Mouse (Mus musculus): ENCODE results near the gene Hist2h3b. TPM values are rescaled to one million over a fixed set of nuclear protein-coding genes. Genes with fewer than 3 reads are reported as not detected.
"Not testable (repeated sequence)": the region's sequence is repeated elsewhere in the genome, so short reads cannot be mapped to it uniquely, and the experiment has no call there.

Gene Hist2h3b
- polyA plus RNA-seq, 1 experiment from 2014 or later = 57.2 TPM

GRCm38 (mm10) chr3:96230910-96231757 lies 37.3 kb upstream of the Hist2h3b start:
- no peaks in the 10 kb centered on the region for H3K27me3 ChIP-seq (ENCODE audit: low read depth, poor library complexity, severe bottlenecking)
- H3K27ac ChIP-seq (replicated peaks) = no peak overlapping the region
- no peaks in the 10 kb centered on the region for H3K36me3 ChIP-seq
- DNase-seq (ENCODE audit: low spot score) = no peak
- H3K4me1 ChIP-seq = peaks cover 12% of the 10 kb centered on the region
- 84% methylated on average over 4 of the region's 4 CpGs for WGBS
- H3K9me3 ChIP-seq (replicated peaks) = no peaks in the 10 kb centered on the region
- no peak overlapping the region for H3K4me3 ChIP-seq

- Histone ChIP-seq H3K4me1 (peaks cover 7% of the 10 kb centered on the region), H3K27me3 (ENCODE audit: low read depth, poor library complexity, severe bottlenecking) (no peaks in the 10 kb centered on the region), H3K4me3 (no peak overlapping the region), H3K9me3 (replicated peaks) (no peaks in the 10 kb centered on the region), H3K36me3 (no peaks in the 10 kb centered on the region), H3K27ac (replicated peaks) (no peak overlapping the region)
- no peak for DNase-seq (ENCODE audit: low spot score)
- WGBS = 71% methylated on average over 2 of the region's 2 CpGs
Observed at GRCm38 (mm10) chr3:96231758-96232120, 36.7 kb upstream of the Hist2h3b start.

GRCm38 (mm10) chr3:96234914-96235313 lies 33.5 kb upstream of the Hist2h3b start:
- no peaks in the 10 kb centered on the region for H3K27me3 ChIP-seq (ENCODE audit: low read depth, poor library complexity, severe bottlenecking)
- no peak overlapping the region for H3K4me3 ChIP-seq
- no peaks in the 10 kb centered on the region for H3K9me3 ChIP-seq (replicated peaks)
- H3K27ac ChIP-seq (replicated peaks) = no peak overlapping the region
- no peak for DNase-seq (ENCODE audit: low spot score)
- peaks cover 15% of the 10 kb centered on the region for H3K4me1 ChIP-seq
- 88% methylated on average over 2 of the region's 2 CpGs for WGBS
- H3K36me3 ChIP-seq = no peaks in the 10 kb centered on the region

GRCm38 (mm10) chr3:96235836-96236235 lies 32.6 kb upstream of the Hist2h3b start:
- H3K36me3 ChIP-seq = no peaks in the 10 kb centered on the region
- no peak overlapping the region for H3K27ac ChIP-seq (replicated peaks)
- no peaks in the 10 kb centered on the region for H3K9me3 ChIP-seq (replicated peaks)
- WGBS = 73% methylated on average over 3 of the region's 3 CpGs
- H3K4me1 ChIP-seq = peaks cover 20% of the 10 kb centered on the region
- H3K4me3 ChIP-seq = 0 out of 2 replicates have a peak overlapping the region, but pooled peaks have one; percentile 8
- DNase-seq (ENCODE audit: low spot score) = no peak
- no peaks in the 10 kb centered on the region for H3K27me3 ChIP-seq (ENCODE audit: low read depth, poor library complexity, severe bottlenecking)

GRCm38 (mm10) chr3:96236834-96237334 lies 31.6 kb upstream of the Hist2h3b start:
- H3K9me3 ChIP-seq (replicated peaks) = no peaks in the 10 kb centered on the region
- no peak for DNase-seq (ENCODE audit: low spot score)
- no peaks in the 10 kb centered on the region for H3K36me3 ChIP-seq
- H3K27ac ChIP-seq (replicated peaks) = peak overlapping the region; percentile 93
- H3K4me3 ChIP-seq = peak overlapping the region; percentile 65
- no peaks in the 10 kb centered on the region for H3K27me3 ChIP-seq (ENCODE audit: low read depth, poor library complexity, severe bottlenecking)
- WGBS = 83% methylated on average over 4 of the region's 4 CpGs
- H3K4me1 ChIP-seq = peaks cover 23% of the 10 kb centered on the region

- peak; percentile 52 for DNase-seq (ENCODE audit: low spot score)
- Histone ChIP-seq H3K4me1 (peaks cover 23% of the 10 kb centered on the region), H3K27me3 (ENCODE audit: low read depth, poor library complexity, severe bottlenecking) (no peaks in the 10 kb centered on the region), H3K4me3 (peak overlapping the region; percentile 65), H3K36me3 (no peaks in the 10 kb centered on the region), H3K9me3 (replicated peaks) (no peaks in the 10 kb centered on the region), H3K27ac (replicated peaks) (peak overlapping the region; percentile 93)
- WGBS = 32% methylated on average over 7 of the region's 7 CpGs
Observed at GRCm38 (mm10) chr3:96237335-96237903, 31.0 kb upstream of the Hist2h3b start.

GRCm38 (mm10) chr3:96237904-96238511 lies 30.4 kb upstream of the Hist2h3b start:
- 1% methylated on average over 12 of the region's 12 CpGs for WGBS
- peak overlapping the region; percentile 93 for H3K27ac ChIP-seq (replicated peaks)
- no peaks in the 10 kb centered on the region for H3K9me3 ChIP-seq (replicated peaks)
- peak; percentile 38 for DNase-seq (ENCODE audit: low spot score)
- H3K36me3 ChIP-seq = no peaks in the 10 kb centered on the region
- peak overlapping the region; percentile 65 for H3K4me3 ChIP-seq
- H3K27me3 ChIP-seq (ENCODE audit: low read depth, poor library complexity, severe bottlenecking) = no peaks in the 10 kb centered on the region
- H3K4me1 ChIP-seq = peaks cover 23% of the 10 kb centered on the region

- H3K27me3 ChIP-seq (ENCODE audit: low read depth, poor library complexity, severe bottlenecking); H3K9me3 ChIP-seq (replicated peaks); DNase-seq (ENCODE audit: low spot score); H3K36me3 ChIP-seq: not testable (repeated sequence)
- WGBS = under 1% methylated on average over 17 of the region's 68 CpGs
- Histone ChIP-seq H3K4me1 (peaks cover 30% of the 10 kb centered on the region), H3K4me3 (peak within 1 kb of the TSS; percentile 65), H3K27ac (replicated peaks) (peak within 1 kb of the TSS; percentile 93)
Observed at GRCm38 (mm10) chr3:96238954-96239793, 29.3 kb upstream of the Hist2h3b start, which contains the start of gene Hist2h3c2. Hist2h3c2 (minus strand) TSS chr3:96239127.

- DNase-seq (ENCODE audit: low spot score) = peak; percentile 77
- H3K36me3 ChIP-seq; H3K9me3 ChIP-seq (replicated peaks); H3K27me3 ChIP-seq (ENCODE audit: low read depth, poor library complexity, severe bottlenecking): not testable (repeated sequence)
- peak within 1 kb of the TSS; percentile 48 for H3K4me3 ChIP-seq
- peak within 1 kb of the TSS; percentile 98 for H3K27ac ChIP-seq (replicated peaks)
- H3K4me1 ChIP-seq = peaks cover 39% of the 10 kb centered on the region
- whole genome bisulfite sequencing = 4% methylated on average over 44 of the region's 85 CpGs
Observed at GRCm38 (mm10) chr3:96239949-96240798, 28.3 kb upstream of the Hist2h3b start, which contains the start of gene Hist2h2aa2. Hist2h2aa2 (minus strand) TSS chr3:96240276.

- no peak for DNase-seq (ENCODE audit: low spot score)
- Histone ChIP-seq H3K4me3 (peak overlapping the region; percentile 40), H3K27me3 (ENCODE audit: low read depth, poor library complexity, severe bottlenecking) (no peaks in the 10 kb centered on the region), H3K36me3 (no peaks in the 10 kb centered on the region), H3K27ac (replicated peaks) (peak overlapping the region; percentile 98), H3K4me1 (peaks cover 39% of the 10 kb centered on the region), H3K9me3 (replicated peaks) (no peaks in the 10 kb centered on the region)
- WGBS = 79% methylated on average over 9 of the region's 9 CpGs
Observed at GRCm38 (mm10) chr3:96240799-96241197, 27.7 kb upstream of the Hist2h3b start.

- Histone ChIP-seq H3K27ac (replicated peaks) (peak overlapping the region; percentile 98), H3K4me3 (peak overlapping the region; percentile 62), H3K4me1 (peaks cover 40% of the 10 kb centered on the region), H3K9me3 (replicated peaks) (no peaks in the 10 kb centered on the region), H3K27me3 (ENCODE audit: low read depth, poor library complexity, severe bottlenecking) (no peaks in the 10 kb centered on the region), H3K36me3 (no peaks in the 10 kb centered on the region)
- WGBS = 86% methylated on average over 7 of the region's 7 CpGs
- no peak for DNase-seq (ENCODE audit: low spot score)
Observed at GRCm38 (mm10) chr3:96243921-96244572, 24.4 kb upstream of the Hist2h3b start.

Measured in midbrain, embryonic 10.5 days (tissue).